Mouse (Mus musculus): ENCODE measurements around the gene Arr3. TPM values are rescaled to one million over a fixed set of nuclear protein-coding genes. Genes with fewer than 3 reads are reported as not detected.

The Arr3 gene
- under 1 TPM; 0.19 to 0.34 TPM for polyA plus RNA-seq (2017; shearing (Covaris generic))

GRCm38 (mm10) chrX:100605314-100605713 is at the start of gene Arr3:
TSS of gene Arr3 (plus strand) at chrX:100605497.

GRCm38 (mm10) chrX:100571951-100572350 is 33.3 kb upstream of the Arr3 start, which contains the start of gene Awat1:
TSS of gene Awat1 (plus strand) at chrX:100572251.

GRCm38 (mm10) chrX:100594791-100595190 is 10.5 kb upstream of the Arr3 start, which contains the start of gene P2ry4:
TSS of gene P2ry4 (minus strand) at chrX:100594869.

GRCm38 (mm10) chrX:100625546-100625801 is 20.2 kb downstream of the Arr3 start, which contains the start of gene Kif4:
TSS of gene Kif4 (plus strand) at chrX:100625737.

GRCm38 (mm10) chrX:100625802-100626793 is 20.8 kb downstream of the Arr3 start, which contains the start of gene Pdzd11:
TSS of gene Pdzd11 (minus strand) at chrX:100626568.

Other genes starting within 250 kb of the Arr3 start
- not detected for gene Otud6a, start 176.5 kb upstream of the Arr3 start, polyA plus RNA-seq (2017; shearing (Covaris generic))
- under 1 TPM in 1 of 2 experiments, not detected in 1; 0.23 TPM for gene Awat2, start 162.8 kb upstream of the Arr3 start, polyA plus RNA-seq (2017; shearing (Covaris generic))
- 10 to 100 TPM; 31.0 to 31.6 TPM for gene Igbp1, start 111.2 kb upstream of the Arr3 start, polyA plus RNA-seq (2017; shearing (Covaris generic))
- under 1 TPM; 0.07 to 0.22 TPM for gene Dgat2l6, start 80.7 kb upstream of the Arr3 start, polyA plus RNA-seq (2017; shearing (Covaris generic))
- not detected for gene Awat1, start 33.2 kb upstream of the Arr3 start, polyA plus RNA-seq (2017; shearing (Covaris generic))
- under 1 TPM; 0.11 to 0.21 TPM for gene P2ry4, start 10.6 kb upstream of the Arr3 start, polyA plus RNA-seq (2017; shearing (Covaris generic))
- 1 to 10 TPM in 1 of 2 experiments, under 1 TPM in 1; 0.77 to 1.1 TPM for gene Kif4, start 20.2 kb downstream of the Arr3 start, polyA plus RNA-seq (2017; shearing (Covaris generic))
- 10 to 100 TPM; 37.6 to 49.3 TPM for gene Pdzd11, start 21.1 kb downstream of the Arr3 start, polyA plus RNA-seq (2017; shearing (Covaris generic))
- not detected for gene Gdpd2, start 124.4 kb downstream of the Arr3 start, polyA plus RNA-seq (2017; shearing (Covaris generic))
- 10 to 100 TPM in 1 of 2 experiments, 1 to 10 TPM in 1; 4.6 to 10.6 TPM for gene Dlg3, start 162.2 kb downstream of the Arr3 start, polyA plus RNA-seq (2017; shearing (Covaris generic))

Data from inflammation-experienced regulatory T-cells (primary cell).